In the genomic region with DNA sequence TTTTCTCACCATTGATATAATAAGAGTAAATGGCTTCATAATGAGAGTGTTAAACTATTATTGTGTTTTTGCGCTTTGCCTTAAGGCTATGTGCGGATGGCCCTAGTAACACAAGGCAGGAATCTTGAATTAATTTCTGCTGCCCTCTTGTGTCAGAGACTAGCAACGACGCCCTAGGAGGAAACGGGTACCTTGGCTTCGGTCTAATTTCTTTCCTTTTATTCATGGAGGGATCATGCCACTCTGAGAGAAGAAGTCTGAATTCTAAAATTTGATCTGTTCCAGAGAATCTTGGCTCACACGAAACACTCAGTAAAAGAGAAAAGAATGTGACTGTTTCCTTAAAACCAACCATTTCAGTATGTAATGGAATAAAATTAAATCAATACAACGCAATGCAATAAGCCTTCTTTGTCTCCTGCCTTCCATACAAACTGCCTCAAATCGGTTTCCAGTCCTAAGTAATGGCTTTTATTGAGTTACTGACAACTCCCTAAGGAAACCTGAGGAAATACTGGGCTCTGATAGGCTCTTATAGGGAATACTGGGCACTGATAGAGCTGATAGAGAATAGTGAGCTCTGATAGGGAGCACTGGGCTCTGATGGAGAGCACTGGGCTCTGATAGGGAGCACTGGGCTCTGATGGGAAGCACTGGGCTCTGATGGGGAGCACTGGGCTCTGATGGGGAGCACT, we compare ENCODE assay signal across 9 mouse cellular contexts.
DNase-seq lines count a peak whose midpoint lies in the region; ATAC-seq and TF ChIP-seq lines count a peak whose summit lies in the region.
"Had no signal": no experiment of that assay in that cellular context is flagged by ENCODE, and none has a peak within 500 bp of the region (broad histone marks: within the 10 kb centered on the region; RNA-seq: fewer than 3 reads in every experiment).

No protein-coding gene starts in this region.

- no peaks in the 10 kb centered on the region for H3K36me3 ChIP-seq in lung, postnatal 0 days (ENCODE audit: insufficient read depth, low read length)
- H3K36me3 ChIP-seq: lung, embryonic 15.5 days had no signal

- no peak overlapping the region for H3K9ac ChIP-seq in lung, postnatal 0 days (replicated peaks; ENCODE audit: low read depth)
- H3K9ac ChIP-seq: lung, embryonic 15.5 days had no signal

- WGBS in lung, postnatal 0 days = 21% methylated on average over 9 of the region's 9 CpGs

- no peak overlapping the region for H3K27ac ChIP-seq in lung, postnatal 0 days (ENCODE audit: low read length)
- H3K27ac ChIP-seq: lung, embryonic 15.5 days had no signal

- H3K27me3 ChIP-seq in lung, postnatal 0 days (replicated peaks; ENCODE audit: insufficient read depth, low read length) = no peaks in the 10 kb centered on the region
- H3K27me3 ChIP-seq: lung, embryonic 15.5 days had no signal

- TF ChIP-seq CTCF in lung, postnatal 0 days (IDR thresholded peaks at IDR 0.05) = peak; percentile 78

- DNase-seq in cerebellum, adult 11-12 months = no peak
- peak; percentile 22 for DNase-seq in adrenal gland, adult 18-20 months (ENCODE audit: low spot score in 2 of 2)
- DNase-seq in embryo, embryonic 11.5 days (ENCODE audit: low read depth, low spot score) = peak; percentile 47
- peak; percentile 36 to 53 for DNase-seq in heart, postnatal 14 days
- DNase-seq in kidney, postnatal 36 days = peak; percentile 39 to 69
- peak; percentile 43 for DNase-seq in lung, postnatal 0 days (ENCODE audit: low spot score)
- DNase-seq in retina, postnatal 7 days (ENCODE audit: low read depth, low spot score) = peak; percentile 46

- no peak overlapping the region for H3K4me2 ChIP-seq in lung, postnatal 0 days (replicated peaks; ENCODE audit: low read depth, low read length)
- H3K4me2 ChIP-seq: lung, embryonic 15.5 days had no signal

- H3K4me1 ChIP-seq in lung, postnatal 0 days (ENCODE audit: insufficient read depth, low read depth, low read length) = no peaks in the 10 kb centered on the region
- H3K4me1 ChIP-seq: lung, embryonic 15.5 days had no signal

- TF ChIP-seq EP300 in lung, postnatal 0 days (IDR thresholded peaks at IDR 0.05) = no peak

- intact Hi-C loops in heart, postnatal 14 days (cut with DNase I) = loop anchor here (2.0 to 5.0 kb wide), 2 partner anchors 275 to 688 kb away; partner anchors contain the start of gene Sfmbt2

- 0 out of 2 replicates have a peak, but pooled peaks have one; percentile 58 for ATAC-seq in cerebellum, adult (ENCODE audit: insufficient number of reproducible peaks, low FRiP score, low TSS enrichment)
- no peak for ATAC-seq in lung, postnatal 0 days

- H3K4me3 ChIP-seq in lung, postnatal 0 days (ENCODE audit: low read depth, low read length) = no peak overlapping the region
- H3K4me3 ChIP-seq: lung, embryonic 15.5 days had no signal

- H3K9me3 ChIP-seq in lung, postnatal 0 days (ENCODE audit: low read length) = no peaks in the 10 kb centered on the region
- H3K9me3 ChIP-seq: lung, embryonic 15.5 days had no signal
